Mouse (Mus musculus) liver, embryonic 15.5 days (tissue): ENCODE results near the gene Olfr657. TPM values are rescaled to one million over a fixed set of nuclear protein-coding genes. Genes with fewer than 3 reads are reported as not detected.
A peak's percentile ranks its signal among the peaks of the same experiment; 100 is the strongest.

Experiments used
- ATAC-seq: fragments of 200-750 bp; cut with Nextera tagmentation; 2 replicates; pipeline ENCODE4 v1.8.0; 2017; ENCODE audit warnings: moderate number of reproducible peaks, mild to moderate bottlenecking, moderate library complexity; ENCODE audit not compliant: insufficient read depth
- H3K27ac ChIP-seq: fragments of 300-500 bp; sonication (generic); replicated peaks from 2 replicates; pipeline ENCODE4 v1.5.1; 2015; ENCODE audit warnings: mild to moderate bottlenecking, inconsistent platforms
- H3K27me3 ChIP-seq: fragments of 300-500 bp; sonication (generic); 2 replicates; pipeline ENCODE4 v1.6.1; 2015; ENCODE audit warnings: mild to moderate bottlenecking, inconsistent platforms
- H3K36me3 ChIP-seq: fragments of 300-500 bp; sonication (generic); replicated peaks from 2 replicates; pipeline ENCODE4 v1.6.1; 2015; ENCODE audit warnings: moderate library complexity, mild to moderate bottlenecking, inconsistent platforms
- H3K4me1 ChIP-seq: fragments of 300-500 bp; sonication (generic); replicated peaks from 2 replicates; pipeline ENCODE4 v1.6.1; 2015; ENCODE audit warnings: inconsistent platforms
- H3K4me2 ChIP-seq: fragments of 300-500 bp; sonication (generic); 2 replicates; pipeline ENCODE4 v1.6.1; 2015; ENCODE audit warnings: moderate library complexity, mild to moderate bottlenecking, inconsistent platforms
- H3K4me3 ChIP-seq: fragments of 300-500 bp; sonication (generic); replicated peaks from 2 replicates; pipeline ENCODE4 v1.5.1; 2015; ENCODE audit warnings: mild to moderate bottlenecking, inconsistent platforms
- H3K9ac ChIP-seq: fragments of 300-500 bp; sonication (generic); 2 replicates; pipeline ENCODE4 v1.6.1; 2015; ENCODE audit warnings: moderate library complexity, mild to moderate bottlenecking, inconsistent platforms
- H3K9me3 ChIP-seq: fragments of 300-500 bp; sonication (generic); replicated peaks from 2 replicates; pipeline ENCODE4 v1.6.1; 2016; ENCODE audit warnings: inconsistent platforms
- WGBS: fragments of 180-500 bp; shearing (Covaris S2); methylation state at CpG from one replicate; pipeline ENCODE4 v1.1.7; 2015; ENCODE audit warnings: mixed read lengths; ENCODE audit not compliant: insufficient replicate concordance; 5-methylcytosine and 5-hydroxymethylcytosine counted together
- polyA plus RNA-seq: library from polyadenylated mRNA; unstranded; fragments of >200 nt; fragmentation: Nextera tagmentation; extraction: Ambion mirVana; gene quantifications from 2 replicates; pipeline ENCODE4 v1.2.1, GENCODE M21; 2015

Gene Olfr657
- polyA plus RNA-seq: not detected in 2 replicates

DNA sequence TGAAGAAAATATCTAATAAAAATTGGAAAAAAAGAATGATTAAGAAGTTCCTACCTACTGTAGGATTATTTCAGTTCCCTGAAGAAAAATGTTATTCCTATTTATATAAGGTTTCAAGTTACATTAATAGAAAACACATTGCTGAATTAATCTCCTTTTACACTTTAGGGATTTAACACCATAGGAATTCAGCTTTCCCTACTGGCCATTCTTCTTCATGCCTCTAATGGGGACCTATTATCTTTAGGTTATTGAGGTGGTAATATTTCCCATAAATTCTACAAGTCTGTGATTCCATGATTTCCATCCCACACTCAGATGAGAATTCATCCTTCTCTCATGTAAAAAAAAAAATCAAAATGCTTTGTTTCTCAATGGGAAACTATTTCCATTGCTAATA is at the start of gene Olfr657:
TSS of gene Olfr657 (plus strand) at position 301 of the 400 bp plus-strand sequence.
- H3K4me3 ChIP-seq: no peak within 1 kb of the TSS
- ATAC-seq: no peak
- no peaks in the 10 kb centered on the region for H3K9me3 ChIP-seq

DNA sequence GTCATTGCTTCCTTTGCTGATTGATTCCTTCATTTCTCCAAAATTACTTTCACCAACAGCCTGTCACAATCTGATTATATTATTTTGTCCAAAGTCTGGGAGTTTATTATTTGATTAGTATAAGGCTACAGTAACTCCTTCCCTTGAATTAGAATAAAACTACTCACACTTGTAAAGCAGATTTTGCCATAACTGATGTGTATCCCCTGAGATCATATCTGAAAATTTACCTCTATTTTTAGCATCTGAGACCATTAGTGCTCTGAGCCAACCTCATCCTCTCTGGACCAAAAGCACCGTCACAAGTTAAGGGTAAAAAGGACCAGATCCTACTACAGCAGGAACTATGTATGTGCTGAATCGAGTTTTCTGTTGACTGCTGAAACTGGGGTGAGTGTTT is 47.6 kb upstream of the Olfr657 start, which contains the start of gene Olfr653:
TSS of gene Olfr653 (plus strand) at position 301 of the 400 bp plus-strand sequence.
- Histone ChIP-seq H3K27me3 (no peaks in the 10 kb centered on the region), H3K36me3 (no peaks in the 10 kb centered on the region), H3K4me2 (no peak within 1 kb of the TSS), H3K9ac (no peak within 1 kb of the TSS), H3K27ac (no peak within 1 kb of the TSS), H3K4me1 (no peaks in the 10 kb centered on the region), H3K9me3 (no peaks in the 10 kb centered on the region), H3K4me3 (no peak within 1 kb of the TSS)
- ATAC-seq: no peak
- 44% methylated on average over 2 of the region's 2 CpGs for WGBS

More for the DNA sequence above, at the start of gene Olfr657:
- no peaks in the 10 kb centered on the region for H3K27me3 ChIP-seq
- no peaks in the 10 kb centered on the region for H3K4me1 ChIP-seq
- no peak within 1 kb of the TSS for H3K4me2 ChIP-seq
- no peaks in the 10 kb centered on the region for H3K36me3 ChIP-seq
- no peak within 1 kb of the TSS for H3K9ac ChIP-seq
- no peak within 1 kb of the TSS for H3K27ac ChIP-seq

DNA sequence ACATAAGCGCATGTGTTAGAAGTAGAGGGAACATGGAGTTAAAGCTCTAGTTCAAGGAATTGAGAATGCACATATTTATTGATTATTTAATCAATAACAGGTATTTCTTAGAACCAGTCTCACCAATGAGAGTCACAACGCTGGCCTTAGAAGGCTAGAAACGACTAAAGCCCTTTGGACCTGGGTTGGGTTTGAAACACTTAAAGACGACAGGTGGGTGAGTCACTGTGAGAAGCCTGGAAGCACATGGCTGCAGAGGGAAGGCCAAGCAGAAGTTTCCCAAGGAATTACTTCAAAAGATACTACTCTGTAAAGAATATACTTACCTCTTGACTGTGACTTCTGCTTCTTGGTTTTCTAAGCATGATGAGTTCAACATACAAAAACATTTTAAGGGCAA is 43.7 kb upstream of the Olfr657 start:
- 55% methylated on average over 4 of the region's 4 CpGs for WGBS
- no peak for ATAC-seq
- no peak overlapping the region for H3K27ac ChIP-seq
- H3K9me3 ChIP-seq: no peaks in the 10 kb centered on the region
- H3K4me2 ChIP-seq: no peak overlapping the region
- no peaks in the 10 kb centered on the region for H3K36me3 ChIP-seq
- no peak overlapping the region for H3K9ac ChIP-seq
- H3K4me1 ChIP-seq: no peaks in the 10 kb centered on the region
- no peaks in the 10 kb centered on the region for H3K27me3 ChIP-seq
- H3K4me3 ChIP-seq: no peak overlapping the region

DNA sequence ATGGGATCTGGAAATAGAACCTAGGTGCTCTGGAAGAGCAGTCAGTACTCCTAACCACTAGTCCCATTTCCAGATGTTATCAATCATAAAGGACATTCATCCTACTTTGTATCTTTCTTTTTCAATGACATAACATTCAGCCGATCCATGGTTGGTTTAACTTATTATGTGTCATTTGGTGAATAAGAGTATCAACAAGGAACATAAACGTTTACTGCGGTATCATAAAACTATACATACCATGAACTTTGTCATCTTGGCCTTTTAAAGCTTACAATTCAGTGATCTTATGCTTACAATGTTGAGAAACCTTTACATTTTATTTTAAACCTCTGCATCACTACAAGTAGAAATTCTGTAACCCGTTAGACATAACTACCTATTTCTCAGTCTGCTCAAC is 43.2 kb upstream of the Olfr657 start:
- Histone ChIP-seq H3K9ac (no peak overlapping the region), H3K9me3 (no peaks in the 10 kb centered on the region), H3K4me3 (no peak overlapping the region), H3K36me3 (no peaks in the 10 kb centered on the region), H3K4me2 (no peak overlapping the region), H3K27ac (no peak overlapping the region), H3K27me3 (no peaks in the 10 kb centered on the region), H3K4me1 (no peaks in the 10 kb centered on the region)
- no peak for ATAC-seq
- 67% methylated on average over 4 of the region's 4 CpGs for WGBS

DNA sequence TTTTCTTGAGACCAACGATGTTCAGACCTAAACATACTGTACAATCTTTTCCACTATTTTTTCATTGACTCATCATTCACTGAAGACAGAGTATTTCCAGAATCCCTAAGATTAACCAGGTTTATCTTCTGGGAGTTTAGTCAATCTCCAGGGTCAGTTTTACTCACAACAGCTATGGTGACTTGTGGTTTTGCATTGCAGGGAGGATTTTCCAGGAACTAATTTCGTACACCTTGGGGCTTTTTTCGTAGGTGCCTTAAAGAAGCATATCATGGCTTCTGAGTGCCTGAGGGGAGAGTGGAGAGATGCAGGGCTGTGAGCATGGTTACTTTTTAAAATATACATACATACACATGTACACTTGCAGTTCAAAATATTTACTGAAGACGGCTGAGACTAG is 37.9 kb upstream of the Olfr657 start, which contains the start of gene Olfr654:
TSS of gene Olfr654 (plus strand) at position 301 of the 400 bp plus-strand sequence.
- no peaks in the 10 kb centered on the region for H3K27me3 ChIP-seq
- H3K4me1 ChIP-seq: no peaks in the 10 kb centered on the region
- no peak within 1 kb of the TSS for H3K9ac ChIP-seq
- WGBS: 54% methylated on average over 4 of the region's 4 CpGs
- ATAC-seq: no peak
- H3K4me2 ChIP-seq: no peak within 1 kb of the TSS
- no peak within 1 kb of the TSS for H3K27ac ChIP-seq
- H3K4me3 ChIP-seq: no peak within 1 kb of the TSS
- H3K9me3 ChIP-seq: no peaks in the 10 kb centered on the region
- H3K36me3 ChIP-seq: no peaks in the 10 kb centered on the region

DNA sequence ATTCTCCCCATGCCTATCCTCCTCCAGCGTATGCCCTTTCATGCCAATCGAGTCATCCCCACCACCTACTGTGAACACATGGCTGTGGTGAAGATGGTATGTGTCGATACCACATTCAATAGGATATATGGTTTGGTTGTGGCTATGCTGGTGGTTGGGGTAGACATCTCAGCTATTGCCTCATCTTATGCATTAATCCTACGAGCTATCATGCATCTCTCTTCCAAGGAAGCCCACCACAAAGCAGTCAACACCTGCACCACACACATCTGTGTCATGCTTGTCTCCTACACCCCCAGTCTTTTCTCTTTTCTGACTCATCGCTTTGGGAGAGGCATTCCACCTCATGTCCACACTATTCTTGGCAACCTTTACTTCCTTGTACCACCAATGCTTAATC is 36.3 kb upstream of the Olfr657 start:
- ATAC-seq: no peak
- 68% methylated on average over 5 of the region's 5 CpGs for WGBS
- H3K4me1 ChIP-seq: no peaks in the 10 kb centered on the region
- no peak overlapping the region for H3K9ac ChIP-seq
- no peak overlapping the region for H3K4me3 ChIP-seq
- no peaks in the 10 kb centered on the region for H3K27me3 ChIP-seq
- H3K27ac ChIP-seq: no peak overlapping the region
- no peaks in the 10 kb centered on the region for H3K9me3 ChIP-seq
- no peaks in the 10 kb centered on the region for H3K36me3 ChIP-seq
- no peak overlapping the region for H3K4me2 ChIP-seq

DNA sequence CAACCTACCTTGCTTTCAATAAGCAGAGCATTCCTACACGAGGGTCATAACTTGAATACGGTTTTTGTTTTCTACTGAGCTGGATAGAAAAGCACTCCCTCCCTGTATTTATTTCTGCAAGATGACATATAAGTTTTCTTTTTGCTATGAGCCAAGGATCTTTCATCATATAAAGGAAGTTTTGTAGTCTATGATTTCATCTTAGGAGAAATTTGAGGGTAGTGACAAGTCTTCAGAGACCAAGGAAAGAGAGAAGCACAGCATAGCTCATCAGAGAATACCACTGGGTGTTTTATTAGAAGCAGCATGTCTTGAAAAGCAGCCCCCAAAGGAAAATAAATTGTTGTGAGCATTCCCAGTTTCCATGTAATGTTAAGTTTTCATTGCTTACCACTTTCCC is 22.9 kb upstream of the Olfr657 start, which contains the start of gene Olfr655:
TSS of gene Olfr655 (minus strand) at position 101 of the 400 bp plus-strand sequence.
- no peaks in the 10 kb centered on the region for H3K36me3 ChIP-seq
- H3K4me2 ChIP-seq: no peak within 1 kb of the TSS
- H3K9ac ChIP-seq: no peak within 1 kb of the TSS
- H3K4me3 ChIP-seq: no peak within 1 kb of the TSS
- no peak for ATAC-seq
- no peaks in the 10 kb centered on the region for H3K27me3 ChIP-seq
- H3K4me1 ChIP-seq: no peaks in the 10 kb centered on the region
- no peaks in the 10 kb centered on the region for H3K9me3 ChIP-seq
- no peak within 1 kb of the TSS for H3K27ac ChIP-seq
- 64% methylated on average over 2 of the region's 2 CpGs for WGBS

DNA sequence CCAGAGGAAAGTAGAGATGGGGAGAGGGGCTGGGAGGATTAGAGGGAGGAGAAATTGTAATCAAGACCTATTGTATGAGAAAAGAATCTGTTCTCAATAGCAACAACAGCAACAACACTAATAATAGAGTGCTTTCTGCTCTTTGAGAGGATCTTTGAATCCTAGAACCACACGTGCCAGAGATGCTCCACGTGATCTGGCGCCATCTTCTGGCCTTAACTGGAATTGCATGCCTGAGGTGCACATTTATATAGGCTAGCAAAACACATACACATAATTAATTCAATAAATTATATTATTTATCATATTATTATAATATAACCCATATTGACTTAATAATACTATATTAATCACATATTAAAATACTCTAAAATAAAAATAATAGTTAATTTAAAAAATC is 21.4 kb upstream of the Olfr657 start:
- H3K4me2 ChIP-seq: no peak overlapping the region
- ATAC-seq: no peak
- H3K9ac ChIP-seq: no peak overlapping the region
- WGBS: 3% methylated on average over 3 of the region's 3 CpGs
- H3K27me3 ChIP-seq: no peaks in the 10 kb centered on the region
- H3K36me3 ChIP-seq: no peaks in the 10 kb centered on the region
- no peaks in the 10 kb centered on the region for H3K9me3 ChIP-seq
- H3K27ac ChIP-seq: no peak overlapping the region
- no peaks in the 10 kb centered on the region for H3K4me1 ChIP-seq
- H3K4me3 ChIP-seq: no peak overlapping the region

DNA sequence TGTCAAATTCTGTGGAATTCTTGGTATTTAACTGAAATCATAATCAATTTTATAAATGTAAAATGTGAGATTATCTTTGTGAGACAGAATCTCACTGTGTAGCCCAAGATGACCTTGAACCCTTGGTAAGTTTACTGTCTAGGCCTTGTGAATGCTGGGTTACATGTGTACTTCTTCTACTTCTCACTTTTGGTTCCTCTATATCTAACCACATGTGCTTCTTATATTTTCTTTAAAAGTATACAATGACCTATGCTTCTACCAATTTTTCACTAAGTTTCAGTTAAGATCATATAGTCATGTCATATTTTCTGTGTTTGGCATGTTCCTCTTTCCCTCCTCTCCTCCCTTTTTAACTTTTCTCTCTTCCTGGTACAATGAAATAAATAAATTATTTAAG is 19.9 kb upstream of the Olfr657 start:
- Histone ChIP-seq H3K4me3 (no peak overlapping the region), H3K9me3 (no peaks in the 10 kb centered on the region), H3K36me3 (no peaks in the 10 kb centered on the region), H3K4me1 (no peaks in the 10 kb centered on the region), H3K27ac (no peak overlapping the region), H3K9ac (no peak overlapping the region), H3K27me3 (no peaks in the 10 kb centered on the region), H3K4me2 (no peak overlapping the region)
- ATAC-seq: no peak

DNA sequence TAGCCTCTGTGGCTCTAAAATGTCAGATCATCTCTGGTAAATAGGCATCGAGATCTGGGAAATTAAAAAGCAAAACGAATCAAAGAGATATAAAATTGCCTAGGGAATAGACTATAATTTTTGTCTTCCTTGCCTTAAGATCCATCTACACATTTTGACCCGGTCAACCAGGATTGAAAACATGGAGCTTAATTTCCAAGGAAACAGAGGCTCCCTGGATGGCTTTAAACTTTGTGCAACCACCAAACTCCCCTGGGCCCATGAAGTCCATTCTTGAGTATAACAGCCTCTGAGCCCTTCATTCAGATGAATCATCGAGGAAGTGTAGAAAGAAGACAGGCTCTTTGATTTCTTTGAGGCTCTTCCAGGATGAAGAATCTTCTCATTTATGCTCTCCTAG is 10.9 kb upstream of the Olfr657 start, which contains the start of gene Olfr656:
TSS of gene Olfr656 (plus strand) at position 301 of the 400 bp plus-strand sequence.
- H3K27ac ChIP-seq: no peak within 1 kb of the TSS
- no peaks in the 10 kb centered on the region for H3K27me3 ChIP-seq
- H3K9me3 ChIP-seq: no peaks in the 10 kb centered on the region
- no peak within 1 kb of the TSS for H3K9ac ChIP-seq
- no peaks in the 10 kb centered on the region for H3K36me3 ChIP-seq
- no peak for ATAC-seq
- no peak within 1 kb of the TSS for H3K4me3 ChIP-seq
- no peaks in the 10 kb centered on the region for H3K4me1 ChIP-seq
- no peak within 1 kb of the TSS for H3K4me2 ChIP-seq
- 45% methylated on average over 4 of the region's 4 CpGs for WGBS

DNA sequence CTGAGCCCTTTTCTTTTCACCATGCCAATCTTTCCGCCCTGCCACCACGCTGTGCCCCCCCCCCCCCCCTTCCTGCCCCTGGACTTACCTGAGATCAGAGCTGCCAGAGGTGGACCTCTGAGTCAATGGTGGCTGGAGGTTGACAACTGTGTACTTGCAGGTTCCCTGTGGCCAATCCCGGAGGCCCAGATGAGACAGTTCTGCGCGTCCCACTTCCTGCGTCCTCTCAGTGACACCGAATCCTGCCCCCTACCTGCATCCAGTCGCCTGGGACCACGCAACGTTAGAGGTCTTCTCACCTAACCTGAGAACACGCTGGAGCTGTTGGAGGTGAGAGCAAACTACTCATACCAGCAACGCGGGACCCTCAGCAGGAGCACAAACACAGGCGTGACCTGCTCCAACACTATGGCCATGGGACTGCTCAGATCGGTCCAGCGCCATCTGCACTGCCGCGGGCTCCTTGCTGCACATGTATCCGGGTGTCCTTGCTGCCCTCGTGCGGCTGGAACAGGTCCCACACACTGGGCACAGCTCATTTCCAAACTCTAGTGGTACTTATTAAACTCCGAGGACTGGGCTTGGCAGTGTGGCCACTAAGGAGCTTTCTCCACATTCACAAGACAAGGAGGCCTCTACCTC is 22.4 kb downstream of the Olfr657 start, which contains the start of gene Olfr658:
TSS of gene Olfr658 (minus strand) at position 465 of the 642 bp plus-strand sequence.
- H3K9me3 ChIP-seq: no peaks in the 10 kb centered on the region
- no peak within 1 kb of the TSS for H3K9ac ChIP-seq
- ATAC-seq: no peak
- no peaks in the 10 kb centered on the region for H3K27me3 ChIP-seq
- H3K36me3 ChIP-seq: no peaks in the 10 kb centered on the region
- peak within 1 kb of the TSS; percentile 32 for H3K4me2 ChIP-seq
- no peak within 1 kb of the TSS for H3K27ac ChIP-seq
- H3K4me3 ChIP-seq: no peak within 1 kb of the TSS
- WGBS: 16% methylated on average over 22 of the region's 22 CpGs
- no peaks in the 10 kb centered on the region for H3K4me1 ChIP-seq

DNA sequence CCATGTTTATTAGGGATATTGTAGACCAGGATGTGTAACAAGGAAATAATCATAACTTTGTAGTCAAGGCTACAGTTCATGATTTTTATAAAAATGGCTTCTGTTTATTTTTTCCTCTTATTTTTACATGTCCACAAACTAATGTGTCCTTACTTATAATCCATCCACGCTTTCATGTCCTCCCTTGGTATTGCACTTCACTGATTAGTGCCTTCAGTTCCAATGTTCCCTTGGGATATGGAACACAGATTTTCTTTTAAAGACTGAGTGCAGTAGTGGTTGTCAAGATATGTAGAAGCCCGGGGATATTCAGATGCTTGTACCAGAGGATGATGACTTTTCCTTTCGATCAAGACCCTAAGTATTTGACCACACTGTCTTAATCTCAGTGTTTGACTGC is 41.9 kb downstream of the Olfr657 start, which contains the start of gene Olfr659:
TSS of gene Olfr659 (plus strand) at position 301 of the 400 bp plus-strand sequence.
- no peak within 1 kb of the TSS for H3K9ac ChIP-seq
- WGBS: 63% methylated on average over 3 of the region's 3 CpGs
- no peak for ATAC-seq
- no peak within 1 kb of the TSS for H3K27ac ChIP-seq
- H3K4me1 ChIP-seq: no peaks in the 10 kb centered on the region
- no peak within 1 kb of the TSS for H3K4me3 ChIP-seq
- H3K27me3 ChIP-seq: no peaks in the 10 kb centered on the region
- H3K4me2 ChIP-seq: no peak within 1 kb of the TSS
- H3K36me3 ChIP-seq: no peaks in the 10 kb centered on the region
- H3K9me3 ChIP-seq: no peaks in the 10 kb centered on the region
